Mouse (Mus musculus) neural tube, embryonic 13.5 days (tissue): ENCODE data around the gene Fibin. TPM values are rescaled to one million over a fixed set of nuclear protein-coding genes. Genes with fewer than 3 reads are reported as not detected.

Source experiments
- ATAC-seq: fragments of 200-750 bp; cut with Nextera tagmentation; 2 replicates; pipeline ENCODE4 v1.8.0; 2017; ENCODE audit warnings: low read depth, mild to moderate bottlenecking, moderate TSS enrichment, moderate library complexity
- H3K27ac ChIP-seq: fragments of 300-500 bp; sonication (generic); replicated peaks from 2 replicates; pipeline ENCODE4 v1.5.1; 2015; ENCODE audit warnings: moderate library complexity, mild to moderate bottlenecking, inconsistent platforms
- H3K27me3 ChIP-seq: fragments of 300-500 bp; sonication (generic); 2 replicates; pipeline ENCODE4 v1.6.1; 2015; ENCODE audit warnings: mild to moderate bottlenecking, inconsistent platforms
- H3K36me3 ChIP-seq: fragments of 300-500 bp; sonication (generic); 2 replicates; pipeline ENCODE4 v1.6.1; 2015; ENCODE audit warnings: mild to moderate bottlenecking, inconsistent platforms
- H3K4me1 ChIP-seq: fragments of 300-500 bp; sonication (generic); replicated peaks from 2 replicates; pipeline ENCODE4 v1.6.1; 2015; ENCODE audit warnings: inconsistent platforms
- H3K4me2 ChIP-seq: fragments of 300-500 bp; sonication (generic); 2 replicates; pipeline ENCODE4 v1.6.1; 2015; ENCODE audit warnings: inconsistent platforms, mild to moderate bottlenecking, moderate library complexity
- H3K4me3 ChIP-seq: fragments of 300-500 bp; sonication (generic); 2 replicates; pipeline ENCODE4 v1.5.1; 2015; ENCODE audit warnings: mild to moderate bottlenecking, inconsistent platforms
- H3K9ac ChIP-seq: fragments of 300-500 bp; sonication (generic); 2 replicates; pipeline ENCODE4 v1.6.1; 2015; ENCODE audit warnings: moderate library complexity, mild to moderate bottlenecking, inconsistent platforms
- H3K9me3 ChIP-seq: fragments of 300-500 bp; sonication (generic); 2 replicates; pipeline ENCODE4 v1.6.1; 2016; ENCODE audit warnings: inconsistent platforms
- WGBS: fragments of 180-500 bp; shearing (Covaris S2); methylation state at CpG from one replicate; pipeline ENCODE4 v1.1.7; 2015; 5-methylcytosine and 5-hydroxymethylcytosine counted together
- polyA plus RNA-seq: library from polyadenylated mRNA; unstranded; fragments of >200 nt; fragmentation: Nextera tagmentation; extraction: Ambion mirVana; gene quantifications from 2 replicates; pipeline ENCODE4 v1.2.1, GENCODE M21; 2015

The Fibin gene
- polyA plus RNA-seq, 1 experiment from 2014 or later: 14.2 TPM

DNA sequence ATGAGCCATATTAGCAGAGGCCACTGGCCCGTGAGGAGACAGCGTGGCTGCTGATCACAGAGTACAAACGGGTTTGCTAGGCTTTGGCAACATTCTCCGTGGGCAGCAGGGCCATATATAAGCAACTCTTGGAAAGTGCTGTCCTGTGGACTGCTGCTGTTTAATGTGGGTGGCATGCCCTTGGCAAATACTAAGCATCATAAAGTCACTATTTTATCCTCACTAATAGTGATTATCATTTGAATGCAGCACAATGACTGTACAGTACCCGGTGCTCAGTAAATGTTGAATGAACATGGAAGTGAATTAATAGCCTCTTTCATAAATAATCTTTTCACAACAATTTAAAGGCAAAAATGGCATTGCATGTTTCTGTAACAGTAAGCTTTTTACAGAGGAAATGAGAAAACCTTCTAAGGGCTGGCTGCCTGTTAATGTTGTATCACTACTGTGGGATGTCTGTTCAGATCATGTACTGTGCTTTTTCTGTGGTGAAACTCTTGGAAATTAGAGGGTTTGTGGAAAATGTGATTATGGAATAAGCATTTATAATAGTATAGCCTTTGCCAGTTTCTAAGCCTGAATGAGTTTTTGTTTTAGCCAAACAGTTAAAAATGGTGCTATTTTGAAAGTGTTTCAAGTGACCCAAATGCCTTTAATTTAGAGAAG lies 9.5 kb downstream of the Fibin start:
- WGBS: 73% methylated on average over 5 of the region's 5 CpGs
- no peak overlapping the region for H3K4me3 ChIP-seq
- no peak for ATAC-seq
- H3K36me3 ChIP-seq: no peaks in the 10 kb centered on the region
- H3K9me3 ChIP-seq: no peaks in the 10 kb centered on the region
- H3K4me1 ChIP-seq: no peaks in the 10 kb centered on the region; the same call in 1 of the 2 replicates
- no peak overlapping the region for H3K27ac ChIP-seq
- no peak overlapping the region for H3K4me2 ChIP-seq
- H3K9ac ChIP-seq: no peak overlapping the region
- no peaks in the 10 kb centered on the region for H3K27me3 ChIP-seq

DNA sequence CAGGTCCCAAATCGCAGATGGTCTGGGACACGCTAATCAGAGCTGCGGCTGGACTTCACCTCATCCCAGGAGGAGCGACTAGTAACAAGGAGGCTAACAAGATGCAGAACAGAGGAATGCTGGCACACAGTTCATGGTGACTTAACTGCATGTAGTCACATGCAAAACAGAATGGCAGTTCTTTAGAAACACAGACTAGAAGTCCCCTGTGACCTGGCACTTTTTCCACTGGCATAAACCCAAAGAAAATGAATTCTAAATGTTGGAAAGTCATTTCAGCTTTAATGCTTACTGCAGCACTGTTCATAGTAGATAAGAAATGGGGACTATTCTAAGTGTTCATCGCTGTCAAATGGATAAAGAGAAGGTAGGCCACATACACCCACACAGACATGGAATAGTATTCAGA lies 11.1 kb downstream of the Fibin start:
- no peak overlapping the region for H3K9ac ChIP-seq
- no peak overlapping the region for H3K27ac ChIP-seq
- ATAC-seq: no peak
- no peak overlapping the region for H3K4me2 ChIP-seq
- no peak overlapping the region for H3K4me3 ChIP-seq
- H3K9me3 ChIP-seq: no peaks in the 10 kb centered on the region
- H3K27me3 ChIP-seq: no peaks in the 10 kb centered on the region
- H3K4me1 ChIP-seq: no peaks in the 10 kb centered on the region; the same call in 1 of the 2 replicates
- no peaks in the 10 kb centered on the region for H3K36me3 ChIP-seq
- 35% methylated on average over 5 of the region's 5 CpGs for WGBS

DNA sequence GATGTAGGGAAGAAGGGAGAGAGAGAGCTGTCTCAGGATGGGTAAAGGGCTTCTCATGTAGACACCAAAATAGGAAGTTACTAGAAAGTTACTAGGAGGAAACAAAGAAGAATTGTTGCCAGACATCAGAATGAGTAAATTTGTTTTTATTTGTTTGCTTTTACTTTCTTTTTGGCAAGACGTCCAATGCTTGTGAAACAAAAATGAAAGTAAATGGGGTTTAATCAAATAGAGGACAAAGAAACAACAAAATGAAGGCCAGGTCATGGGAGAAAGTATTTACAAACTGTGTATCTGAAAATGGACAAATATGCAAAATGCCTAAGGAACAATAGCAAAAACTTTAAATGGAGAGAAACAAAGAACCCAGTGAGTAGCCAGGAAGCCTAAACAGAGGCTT lies 11.6 kb downstream of the Fibin start:
- Histone ChIP-seq H3K9me3 (no peaks in the 10 kb centered on the region), H3K36me3 (no peaks in the 10 kb centered on the region), H3K9ac (no peak overlapping the region), H3K27me3 (no peaks in the 10 kb centered on the region), H3K4me2 (no peak overlapping the region), H3K27ac (no peak overlapping the region), H3K4me1 (no peaks in the 10 kb centered on the region; the same call in 1 of the 2 replicates), H3K4me3 (no peak overlapping the region)
- WGBS: 51% methylated on average over 1 of the region's 1 CpGs
- ATAC-seq: no peak

DNA sequence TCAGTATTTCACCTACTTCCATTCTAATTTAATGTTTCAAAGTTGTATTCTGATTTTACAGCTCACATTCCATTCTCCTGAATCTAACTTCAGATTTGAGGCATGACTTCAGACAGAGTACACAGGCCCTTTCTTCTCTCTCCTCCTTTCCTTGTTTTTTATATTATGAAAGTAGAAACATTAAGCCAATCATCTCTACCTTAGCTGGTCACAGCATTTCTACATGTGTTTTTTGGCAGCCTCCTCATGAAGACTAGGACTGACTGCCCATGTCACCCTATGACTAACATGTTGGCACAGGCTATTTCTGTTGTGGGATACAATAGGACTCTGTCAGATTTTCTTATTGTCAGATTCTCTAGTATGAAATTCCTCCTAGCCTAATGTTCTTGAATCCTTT lies 34.0 kb downstream of the Fibin start:
- Histone ChIP-seq H3K36me3 (no peaks in the 10 kb centered on the region), H3K4me1 (no peaks in the 10 kb centered on the region), H3K4me2 (no peak overlapping the region), H3K27ac (no peak overlapping the region), H3K27me3 (no peaks in the 10 kb centered on the region), H3K4me3 (no peak overlapping the region), H3K9ac (no peak overlapping the region), H3K9me3 (no peaks in the 10 kb centered on the region)
- ATAC-seq: no peak

DNA sequence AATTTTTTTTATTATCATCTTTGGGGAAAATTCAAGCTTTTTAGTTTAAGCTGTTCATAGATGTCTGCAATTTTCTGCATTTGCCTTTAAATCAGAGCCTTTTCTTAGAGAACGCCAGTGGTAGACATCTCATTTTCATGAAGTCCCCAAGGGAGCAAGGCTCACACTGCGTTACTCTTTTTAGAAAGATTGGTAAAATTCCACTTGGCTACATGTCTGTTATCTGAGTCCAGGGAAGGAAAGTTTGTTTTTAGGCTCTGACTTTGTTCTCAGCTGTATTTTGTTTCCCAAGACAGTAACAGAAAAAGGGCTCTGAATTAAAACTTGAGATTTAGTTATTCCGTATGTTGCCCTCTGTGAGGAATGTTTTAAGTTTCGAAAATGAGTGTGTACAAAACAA lies 43.0 kb downstream of the Fibin start:
- no peak for ATAC-seq
- no peaks in the 10 kb centered on the region for H3K36me3 ChIP-seq
- H3K9ac ChIP-seq: no peak overlapping the region
- H3K27me3 ChIP-seq: no peaks in the 10 kb centered on the region
- no peaks in the 10 kb centered on the region for H3K4me1 ChIP-seq
- H3K9me3 ChIP-seq: no peaks in the 10 kb centered on the region
- 82% methylated on average over 4 of the region's 4 CpGs for whole genome bisulfite sequencing
- H3K4me2 ChIP-seq: no peak overlapping the region
- no peak overlapping the region for H3K4me3 ChIP-seq
- no peak overlapping the region for H3K27ac ChIP-seq

DNA sequence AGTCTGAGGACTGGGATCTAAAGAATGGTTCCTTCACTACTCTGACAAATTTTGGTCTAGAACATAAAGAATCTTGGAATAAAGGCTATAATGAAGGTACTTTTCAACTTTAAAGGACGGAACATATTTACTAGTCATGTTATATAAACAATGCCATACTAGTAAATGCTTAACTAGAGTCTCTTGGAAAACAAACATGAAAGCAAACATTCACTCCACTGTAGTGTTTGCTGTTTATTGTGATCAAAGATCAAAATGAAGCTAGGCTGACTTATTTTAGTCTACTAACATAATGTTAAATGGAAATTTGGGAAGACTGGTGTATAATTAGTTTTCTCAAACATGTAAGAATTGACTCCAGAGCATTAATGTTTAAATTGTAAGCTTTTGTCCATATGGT lies 43.7 kb downstream of the Fibin start:
- Histone ChIP-seq H3K4me3 (no peak overlapping the region), H3K9ac (no peak overlapping the region), H3K27ac (no peak overlapping the region), H3K36me3 (no peaks in the 10 kb centered on the region), H3K27me3 (no peaks in the 10 kb centered on the region), H3K4me1 (no peaks in the 10 kb centered on the region), H3K9me3 (no peaks in the 10 kb centered on the region), H3K4me2 (no peak overlapping the region)
- WGBS: 83% methylated on average over 1 of the region's 1 CpGs
- ATAC-seq: no peak

DNA sequence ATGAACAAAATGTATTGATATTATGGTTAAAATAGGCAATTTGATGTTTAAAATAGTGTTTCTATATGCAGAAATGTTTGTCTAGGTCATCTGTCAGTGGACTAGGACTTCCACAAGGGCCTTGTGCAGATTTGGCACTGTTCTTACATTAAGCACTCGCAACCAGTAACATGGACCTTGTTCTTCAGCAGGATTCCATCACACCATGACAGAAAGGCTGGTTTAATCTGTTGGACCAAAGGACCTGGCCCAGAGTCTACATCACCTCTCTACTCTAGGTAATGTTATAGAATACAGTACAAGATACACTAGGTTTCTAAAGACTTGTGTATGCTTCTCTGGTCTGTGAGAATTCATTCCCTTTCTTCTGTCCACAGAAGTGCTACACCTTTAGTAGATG lies 44.3 kb downstream of the Fibin start:
- H3K4me3 ChIP-seq: no peak overlapping the region
- H3K9ac ChIP-seq: no peak overlapping the region
- 91% methylated on average over 1 of the region's 1 CpGs for WGBS
- no peaks in the 10 kb centered on the region for H3K27me3 ChIP-seq
- ATAC-seq: no peak
- no peak overlapping the region for H3K27ac ChIP-seq
- no peaks in the 10 kb centered on the region for H3K9me3 ChIP-seq
- no peaks in the 10 kb centered on the region for H3K4me1 ChIP-seq
- H3K4me2 ChIP-seq: no peak overlapping the region
- H3K36me3 ChIP-seq: no peaks in the 10 kb centered on the region

DNA sequence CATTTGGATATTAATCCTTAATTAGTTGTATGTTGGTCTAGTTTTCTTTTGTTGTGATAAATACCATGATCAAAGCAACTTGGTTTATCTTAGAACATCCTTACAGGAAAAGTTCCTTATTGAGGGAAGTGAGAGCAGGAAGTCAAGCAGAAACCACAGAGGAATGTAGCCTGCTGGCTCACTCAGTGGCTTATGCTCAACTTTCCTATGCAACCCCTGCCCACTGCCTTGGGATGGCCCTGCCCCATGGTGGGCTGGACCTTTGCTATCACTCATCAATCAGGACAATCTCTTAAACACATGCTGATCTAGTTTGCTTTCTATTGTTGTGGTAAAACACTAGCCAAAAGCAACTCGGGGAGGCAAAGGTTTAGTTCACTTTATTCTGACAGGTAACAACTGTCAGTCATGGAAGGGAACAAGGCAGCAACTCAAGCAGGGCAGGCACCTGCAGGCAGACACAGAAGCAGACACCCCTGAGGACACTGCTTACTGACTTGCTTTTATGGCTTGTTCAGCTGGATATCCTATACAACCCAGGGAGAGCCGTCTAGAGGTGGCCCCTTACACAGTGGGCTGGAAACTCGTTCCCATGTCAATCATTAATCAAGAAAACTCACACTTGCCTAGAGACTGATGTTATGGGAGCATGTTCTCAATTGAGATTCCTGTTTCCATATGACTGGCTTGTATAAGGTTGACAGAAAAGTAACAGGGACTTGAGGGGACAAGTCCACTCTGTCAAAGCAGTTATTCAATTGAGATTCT lies 46.7 kb downstream of the Fibin start:
- H3K4me2 ChIP-seq: no peak overlapping the region
- no peak overlapping the region for H3K27ac ChIP-seq
- no peaks in the 10 kb centered on the region for H3K9me3 ChIP-seq
- H3K36me3 ChIP-seq: no peaks in the 10 kb centered on the region
- H3K4me3 ChIP-seq: no peak overlapping the region
- H3K9ac ChIP-seq: no peak overlapping the region
- no peaks in the 10 kb centered on the region for H3K4me1 ChIP-seq
- 16% methylated on average over 3 of the region's 3 CpGs for WGBS
- H3K27me3 ChIP-seq: no peaks in the 10 kb centered on the region
- ATAC-seq: no peak

DNA sequence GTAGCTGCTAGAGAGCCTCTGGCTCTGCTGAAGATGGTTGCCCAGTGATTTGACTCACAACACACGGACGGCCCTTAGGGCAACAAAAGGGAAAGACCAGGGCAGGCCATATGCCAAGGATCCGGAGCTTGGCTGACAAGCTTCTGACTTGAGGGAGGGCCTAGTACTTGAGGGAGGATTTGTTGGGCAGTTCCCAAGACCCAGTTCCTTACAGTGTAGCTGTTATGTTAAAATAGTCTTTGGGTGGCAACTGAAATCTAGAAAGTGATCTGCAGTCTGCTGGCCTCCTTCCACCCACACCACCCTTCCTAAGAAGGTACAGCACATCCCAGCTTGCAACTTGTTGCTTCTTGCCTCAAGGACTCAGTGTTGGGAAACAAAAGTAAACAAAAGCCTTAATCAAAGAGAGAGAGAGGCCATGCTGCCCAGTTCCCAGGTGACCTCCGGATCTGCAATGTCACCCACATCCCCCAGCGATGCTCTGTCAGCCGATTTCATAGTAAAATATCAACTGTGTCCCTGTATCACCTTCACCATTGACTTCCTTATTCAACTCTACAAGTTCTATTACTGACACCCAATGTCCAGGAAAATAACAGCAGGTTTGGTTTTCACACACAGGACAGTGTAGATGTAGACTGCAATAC lies 48.4 kb downstream of the Fibin start, which contains the start of gene Bbox1:
TSS of gene Bbox1 (minus strand) at position 52 of the 647 bp plus-strand sequence.
- ATAC-seq: no peak
- H3K4me3 ChIP-seq: no peak within 1 kb of the TSS
- no peaks in the 10 kb centered on the region for H3K36me3 ChIP-seq
- no peaks in the 10 kb centered on the region for H3K4me1 ChIP-seq
- WGBS: 86% methylated on average over 6 of the region's 6 CpGs
- no peak within 1 kb of the TSS for H3K9ac ChIP-seq
- H3K9me3 ChIP-seq: no peaks in the 10 kb centered on the region
- no peaks in the 10 kb centered on the region for H3K27me3 ChIP-seq
- no peak within 1 kb of the TSS for H3K27ac ChIP-seq
- no peak within 1 kb of the TSS for H3K4me2 ChIP-seq

DNA sequence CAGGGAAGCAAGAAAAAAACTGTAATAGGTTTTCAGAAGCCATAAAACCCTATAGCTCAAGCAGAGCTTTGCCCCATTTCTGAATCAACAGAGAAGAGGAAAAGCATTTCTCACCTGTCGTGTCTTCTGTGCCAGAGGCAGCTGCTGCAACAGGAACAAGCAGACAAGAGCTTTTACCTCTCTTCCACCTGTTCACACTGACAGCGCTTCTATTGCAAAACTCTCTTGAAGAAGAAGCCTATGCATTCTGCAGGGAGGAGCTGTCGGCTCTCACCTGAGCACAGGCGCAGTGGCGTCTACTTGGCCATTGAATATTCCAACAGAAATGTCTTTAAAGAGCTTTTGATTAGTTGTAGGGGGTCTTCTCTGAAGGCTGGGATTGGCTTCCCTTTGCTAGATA lies 48.9 kb downstream of the Fibin start:
- no peak overlapping the region for H3K27ac ChIP-seq
- 85% methylated on average over 5 of the region's 5 CpGs for WGBS
- no peak overlapping the region for H3K9ac ChIP-seq
- H3K36me3 ChIP-seq: no peaks in the 10 kb centered on the region
- no peak overlapping the region for H3K4me3 ChIP-seq
- H3K9me3 ChIP-seq: no peaks in the 10 kb centered on the region
- no peaks in the 10 kb centered on the region for H3K4me1 ChIP-seq
- no peaks in the 10 kb centered on the region for H3K27me3 ChIP-seq
- ATAC-seq: no peak
- H3K4me2 ChIP-seq: no peak overlapping the region

DNA sequence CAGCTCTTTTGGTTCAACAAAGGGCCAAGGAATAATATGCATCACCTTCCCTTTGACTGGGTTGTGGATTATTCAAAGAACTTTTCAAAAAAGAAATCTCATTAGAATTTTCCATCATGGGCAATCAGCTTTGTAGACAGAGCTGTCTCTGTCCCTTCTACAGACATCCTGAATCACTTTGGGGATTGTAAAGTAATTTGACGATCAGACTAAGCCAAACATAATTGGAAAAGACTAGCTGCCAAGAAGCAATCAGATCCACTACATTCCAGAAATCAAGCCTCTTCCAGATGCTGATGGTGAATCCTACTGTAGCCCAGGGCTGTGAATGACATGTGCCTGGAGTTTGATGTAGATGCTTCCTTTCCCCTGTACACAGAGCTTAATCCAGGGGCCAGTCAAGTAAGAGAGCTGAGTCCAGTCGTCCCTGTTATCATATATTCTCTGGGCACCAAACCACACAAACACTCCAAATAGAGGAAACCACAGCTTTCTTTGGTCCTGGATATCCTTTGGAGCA lies 49.6 kb downstream of the Fibin start:
- no peak overlapping the region for H3K4me2 ChIP-seq
- no peaks in the 10 kb centered on the region for H3K27me3 ChIP-seq
- H3K9ac ChIP-seq: no peak overlapping the region
- no peak for ATAC-seq
- H3K36me3 ChIP-seq: no peaks in the 10 kb centered on the region
- no peaks in the 10 kb centered on the region for H3K4me1 ChIP-seq
- H3K27ac ChIP-seq: no peak overlapping the region
- 66% methylated on average over 2 of the region's 2 CpGs for WGBS
- H3K9me3 ChIP-seq: no peaks in the 10 kb centered on the region
- no peak overlapping the region for H3K4me3 ChIP-seq
